ENCODE assay signal across 27 mouse cellular contexts in the genomic region with DNA sequence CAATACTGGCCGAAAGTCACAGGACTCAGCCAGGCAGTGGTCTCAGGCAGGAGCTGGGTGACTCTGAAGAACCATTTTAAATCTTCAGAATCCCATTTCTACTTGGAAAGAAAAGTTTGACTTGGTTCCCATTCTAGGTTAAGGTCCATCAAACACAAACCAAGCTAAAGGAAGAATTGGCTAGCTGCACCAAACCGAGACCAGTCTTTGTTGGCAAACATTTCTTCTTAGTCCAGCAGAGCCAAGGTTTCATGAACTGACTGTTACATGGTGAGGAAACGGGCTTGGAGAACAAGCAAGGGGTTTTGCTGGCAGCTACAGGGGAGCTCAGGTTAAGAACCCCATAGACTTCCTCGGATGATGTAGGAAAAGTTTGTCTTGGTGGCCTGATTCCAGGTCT.
DNase-seq lines count a peak whose midpoint lies in the region; ATAC-seq and TF ChIP-seq lines count a peak whose summit lies in the region.
"Had no signal": no experiment of that assay in that cellular context is flagged by ENCODE, and none has a peak within 500 bp of the region (broad histone marks: within the 10 kb centered on the region; RNA-seq: fewer than 3 reads in every experiment).

No protein-coding gene starts in this region.

- ATAC-seq in embryonic facial prominence, embryonic 14.5 days (ENCODE audit: low read depth): no peak
- no peak for ATAC-seq in liver, embryonic 12.5 days
- no peak for ATAC-seq in lung, postnatal 0 days
- no peak for ATAC-seq in forebrain, embryonic 11.5 days (replicated peaks; ENCODE audit: low FRiP score)
- ATAC-seq: forebrain, embryonic 13.5 days; forebrain, embryonic 16.5 days; hindbrain, postnatal 0 days had no signal

- TF ChIP-seq POLR2A in liver, adult 2 months (IDR thresholded peaks at IDR 0.05; ENCODE audit: extremely low read depth, insufficient read depth, low read length): no peak

- H3K9ac ChIP-seq in embryonic facial prominence, embryonic 14.5 days (ENCODE audit: low read depth, low read length): no peak overlapping the region
- no peak overlapping the region for H3K9ac ChIP-seq in liver, adult 2 months (ENCODE audit: low read depth, low read length)
- no peak overlapping the region for H3K9ac ChIP-seq in liver, embryonic 12.5 days
- no peak overlapping the region for H3K9ac ChIP-seq in lung, postnatal 0 days (replicated peaks; ENCODE audit: low read depth)
- H3K9ac ChIP-seq in forebrain, embryonic 11.5 days (ENCODE audit: low read length): no peak overlapping the region
- H3K9ac ChIP-seq: embryonic facial prominence, embryonic 15.5 days; forebrain, embryonic 13.5 days; heart, embryonic 13.5 days; hindbrain, embryonic 14.5 days had no signal

- peak; percentile 26 for DNase-seq in embryonic facial prominence, embryonic 14.5 days (ENCODE audit: low spot score)
- DNase-seq in embryonic facial prominence, embryonic 10.5 days (ENCODE audit: low spot score): no peak
- DNase-seq in kidney, adult 9 months: peak; percentile 66
- DNase-seq in kidney, postnatal 14 days: no peak
- DNase-seq in liver, adult 2 months (ENCODE audit: extremely low read depth, low read depth, low spot score): peak; percentile 73
- DNase-seq in lung, postnatal 0 days (ENCODE audit: low spot score): no peak
- no peak for DNase-seq in forebrain, embryonic 11.5 days (ENCODE audit: low spot score)
- DNase-seq: adrenal gland, adult 8-10 months; adrenal gland, postnatal 25 days; cerebellum, adult 11-12 months; cerebellum, adult 8-10 months; cerebellum, postnatal 10 days; cerebellum, postnatal 36 days; embryo, embryonic 11 days; gastrocnemius, postnatal 10 days; gastrocnemius, postnatal 36 days; heart, adult 2 months; heart, postnatal 14 days; heart, postnatal 4 days had no signal

- no peak for TF ChIP-seq CTCF in liver, adult 2 months (IDR thresholded peaks at IDR 0.05; ENCODE audit: low read depth, low read length)
- no peak for TF ChIP-seq CTCF in lung, postnatal 0 days (IDR thresholded peaks at IDR 0.05)

- no peak for TF ChIP-seq EP300 in lung, postnatal 0 days (IDR thresholded peaks at IDR 0.05)

- no peak overlapping the region for H3K4me3 ChIP-seq in embryonic facial prominence, embryonic 14.5 days (ENCODE audit: low read depth, low read length)
- no peak overlapping the region for H3K4me3 ChIP-seq in embryonic facial prominence, embryonic 10.5 days
- no peak overlapping the region for H3K4me3 ChIP-seq in liver, adult 2 months (ENCODE audit: insufficient read depth, low read depth, low read length)
- no peak overlapping the region for H3K4me3 ChIP-seq in liver, embryonic 12.5 days
- H3K4me3 ChIP-seq in lung, postnatal 0 days (ENCODE audit: low read depth, low read length): no peak overlapping the region
- no peak overlapping the region for H3K4me3 ChIP-seq in forebrain, embryonic 11.5 days (ENCODE audit: low read depth, low read length)
- H3K4me3 ChIP-seq: embryonic facial prominence, embryonic 15.5 days; forebrain, embryonic 13.5 days; heart, adult 2 months; heart, embryonic 10.5 days; heart, embryonic 13.5 days had no signal

- no peaks in the 10 kb centered on the region for H3K79me2 ChIP-seq in liver, adult 2 months (ENCODE audit: control insufficient read depth, insufficient read depth, low read length)

- H3K27ac ChIP-seq in embryonic facial prominence, embryonic 14.5 days (replicated peaks; ENCODE audit: low read depth, low read length): peak overlapping the region; percentile 55
- H3K27ac ChIP-seq in embryonic facial prominence, embryonic 10.5 days (replicated peaks): no peak overlapping the region
- no peak overlapping the region for H3K27ac ChIP-seq in liver, adult 2 months (replicated peaks; ENCODE audit: insufficient read depth, low read depth, low read length)
- no peak overlapping the region for H3K27ac ChIP-seq in liver, embryonic 12.5 days
- no peak overlapping the region for H3K27ac ChIP-seq in lung, postnatal 0 days (ENCODE audit: low read length)
- no peak overlapping the region for H3K27ac ChIP-seq in forebrain, embryonic 11.5 days (ENCODE audit: low read depth, low read length)
- H3K27ac ChIP-seq: embryonic facial prominence, embryonic 15.5 days; forebrain, embryonic 13.5 days; heart, adult 2 months; heart, embryonic 10.5 days; heart, embryonic 13.5 days; hindbrain, embryonic 14.5 days; hindbrain, postnatal 0 days had no signal

- H3K27me3 ChIP-seq in embryonic facial prominence, embryonic 14.5 days (replicated peaks; ENCODE audit: control insufficient read depth, insufficient read depth, low read length): no peaks in the 10 kb centered on the region
- no peaks in the 10 kb centered on the region for H3K27me3 ChIP-seq in embryonic facial prominence, embryonic 10.5 days (replicated peaks; ENCODE audit: low read depth, poor library complexity, severe bottlenecking)
- no peaks in the 10 kb centered on the region for H3K27me3 ChIP-seq in liver, adult 2 months (ENCODE audit: control insufficient read depth, insufficient read depth, low read length)
- H3K27me3 ChIP-seq in liver, embryonic 12.5 days (replicated peaks): no peaks in the 10 kb centered on the region
- no peaks in the 10 kb centered on the region for H3K27me3 ChIP-seq in lung, postnatal 0 days (replicated peaks; ENCODE audit: insufficient read depth, low read length)
- H3K27me3 ChIP-seq in forebrain, embryonic 11.5 days (ENCODE audit: control insufficient read depth, insufficient read depth, low read length): no peaks in the 10 kb centered on the region
- H3K27me3 ChIP-seq: embryonic facial prominence, embryonic 15.5 days; forebrain, embryonic 13.5 days; heart, embryonic 13.5 days had no signal

- H3K4me2 ChIP-seq in embryonic facial prominence, embryonic 14.5 days (ENCODE audit: low read depth, low read length): no peak overlapping the region
- no peak overlapping the region for H3K4me2 ChIP-seq in liver, embryonic 12.5 days
- H3K4me2 ChIP-seq in lung, postnatal 0 days (replicated peaks; ENCODE audit: low read depth, low read length): no peak overlapping the region
- H3K4me2 ChIP-seq in forebrain, embryonic 11.5 days (ENCODE audit: low read depth, low read length, severe bottlenecking): no peak overlapping the region
- H3K4me2 ChIP-seq: embryonic facial prominence, embryonic 15.5 days; forebrain, embryonic 13.5 days; heart, embryonic 13.5 days; hindbrain, embryonic 14.5 days had no signal

- 68% methylated on average over 4 of the region's 4 CpGs for WGBS in embryonic facial prominence, embryonic 14.5 days
- WGBS in embryonic facial prominence, embryonic 10.5 days: 89% methylated on average over 4 of the region's 4 CpGs
- WGBS in liver, adult 2 months: 42% methylated on average over 4 of the region's 4 CpGs
- 52% methylated on average over 4 of the region's 4 CpGs for WGBS in liver, embryonic 12.5 days (ENCODE audit: insufficient replicate concordance)
- 81% methylated on average over 4 of the region's 4 CpGs for WGBS in lung, postnatal 0 days
- 81% methylated on average over 4 of the region's 4 CpGs for whole genome bisulfite sequencing in forebrain, embryonic 11.5 days

- H3K9me3 ChIP-seq in embryonic facial prominence, embryonic 14.5 days (ENCODE audit: control insufficient read depth, low read length): no peaks in the 10 kb centered on the region
- no peaks in the 10 kb centered on the region for H3K9me3 ChIP-seq in embryonic facial prominence, embryonic 10.5 days
- H3K9me3 ChIP-seq in liver, embryonic 12.5 days (replicated peaks): no peaks in the 10 kb centered on the region
- H3K9me3 ChIP-seq in lung, postnatal 0 days (ENCODE audit: low read length): no peaks in the 10 kb centered on the region
- H3K9me3 ChIP-seq in forebrain, embryonic 11.5 days (ENCODE audit: control insufficient read depth, low read length): no peaks in the 10 kb centered on the region
- H3K9me3 ChIP-seq: embryonic facial prominence, embryonic 15.5 days; forebrain, embryonic 13.5 days; heart, embryonic 10.5 days; heart, embryonic 13.5 days had no signal

- no peaks in the 10 kb centered on the region for H3K36me3 ChIP-seq in embryonic facial prominence, embryonic 14.5 days (ENCODE audit: control insufficient read depth, insufficient read depth, low read length)
- no peaks in the 10 kb centered on the region for H3K36me3 ChIP-seq in embryonic facial prominence, embryonic 10.5 days (replicated peaks)
- H3K36me3 ChIP-seq in liver, adult 2 months (ENCODE audit: control insufficient read depth, insufficient read depth, low read length): no peaks in the 10 kb centered on the region
- no peaks in the 10 kb centered on the region for H3K36me3 ChIP-seq in liver, embryonic 12.5 days
- H3K36me3 ChIP-seq in lung, postnatal 0 days (ENCODE audit: insufficient read depth, low read length): no peaks in the 10 kb centered on the region
- no peaks in the 10 kb centered on the region for H3K36me3 ChIP-seq in forebrain, embryonic 11.5 days (ENCODE audit: control insufficient read depth, insufficient read depth, low read length)
- H3K36me3 ChIP-seq: embryonic facial prominence, embryonic 15.5 days; heart, embryonic 10.5 days; heart, embryonic 13.5 days had no signal

- peaks cover 5% of the 10 kb centered on the region; the same call in 1 of the 2 replicates for H3K4me1 ChIP-seq in embryonic facial prominence, embryonic 14.5 days (ENCODE audit: control insufficient read depth, insufficient read depth, low read length)
- H3K4me1 ChIP-seq in embryonic facial prominence, embryonic 10.5 days: no peaks in the 10 kb centered on the region
- peaks cover 4% of the 10 kb centered on the region for H3K4me1 ChIP-seq in liver, adult 2 months (ENCODE audit: control insufficient read depth, insufficient read depth, low read length)
- no peaks in the 10 kb centered on the region for H3K4me1 ChIP-seq in liver, embryonic 12.5 days
- H3K4me1 ChIP-seq in lung, postnatal 0 days (ENCODE audit: insufficient read depth, low read depth, low read length): no peaks in the 10 kb centered on the region
- H3K4me1 ChIP-seq in forebrain, embryonic 11.5 days (replicated peaks; ENCODE audit: control insufficient read depth, insufficient read depth, low read length): no peaks in the 10 kb centered on the region
- H3K4me1 ChIP-seq: embryonic facial prominence, embryonic 15.5 days; forebrain, embryonic 13.5 days; heart, embryonic 10.5 days; heart, embryonic 13.5 days had no signal

Comparison
In these comparisons a context has a peak if more than half of its experiments do, and no peak if none do; other contexts are left out.
1. DNase-seq: peak in embryonic facial prominence, embryonic 14.5 days (single experiment), kidney, adult 9 months (single experiment) and liver, adult 2 months (single experiment); none in embryonic facial prominence, embryonic 10.5 days (single experiment), kidney, postnatal 14 days (single experiment), lung, postnatal 0 days (single experiment) and forebrain, embryonic 11.5 days (single experiment).